ENCODE assay signal across 9 mouse cellular contexts in the genomic region with DNA sequence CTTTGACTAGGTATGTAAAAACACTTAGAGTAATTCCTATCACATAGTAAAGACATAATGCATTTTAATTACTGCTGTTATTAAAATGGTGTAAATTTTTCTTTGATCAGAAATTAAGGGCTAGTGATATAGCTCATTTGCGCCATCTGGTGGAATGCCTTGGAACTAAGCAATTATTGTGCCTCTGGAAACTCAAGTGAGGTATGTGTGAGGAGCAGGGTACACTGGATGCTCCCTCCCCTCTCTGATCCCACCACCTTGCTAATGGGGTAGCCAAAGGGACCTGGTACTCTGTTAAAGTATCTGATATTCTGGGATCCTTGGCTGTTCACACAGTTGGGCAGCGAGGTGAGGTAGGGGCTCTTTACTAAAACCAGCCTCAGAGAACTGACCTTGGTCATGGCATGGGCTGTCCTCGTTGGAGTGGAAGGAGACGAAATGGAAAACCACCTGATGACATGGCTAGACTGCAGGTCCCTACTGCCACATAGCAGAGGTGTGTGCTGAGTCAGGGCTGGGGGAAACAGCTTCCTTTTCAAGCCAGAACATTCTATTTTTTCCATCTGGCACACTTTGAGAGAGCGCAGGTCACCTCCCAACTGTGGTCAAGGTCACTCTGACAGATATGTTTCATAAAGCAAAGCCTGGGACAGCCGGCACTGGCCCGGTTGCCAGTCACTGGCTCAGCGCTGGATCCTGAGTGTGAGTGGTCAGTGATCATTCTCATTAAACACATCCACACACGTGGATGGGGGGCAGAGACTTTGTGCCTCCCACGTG. TPM values are rescaled to one million over a fixed set of nuclear protein-coding genes. Genes with fewer than 3 reads are reported as not detected.
DNase-seq lines count a peak whose midpoint lies in the region; ATAC-seq and TF ChIP-seq lines count a peak whose summit lies in the region.
"Had no signal": no experiment of that assay in that cellular context is flagged by ENCODE, and none has a peak within 500 bp of the region (broad histone marks: within the 10 kb centered on the region; RNA-seq: fewer than 3 reads in every experiment).

No protein-coding gene starts in this region.

- H3K9ac ChIP-seq in heart, postnatal 0 days (replicated peaks; ENCODE audit: low read depth, low read length), result no peak overlapping the region
- H3K9ac ChIP-seq in ES-Bruce4 (ENCODE audit: low read depth, poor library complexity, severe bottlenecking), result no peak overlapping the region

- TF ChIP-seq EP300 in heart, postnatal 0 days (IDR thresholded peaks at IDR 0.05; ENCODE audit: low read depth), result no peak
- no peak for TF ChIP-seq EP300 in ES-Bruce4 (IDR thresholded peaks at IDR 0.05; ENCODE audit: insufficient read depth, low read depth, low read length)

- peak; percentile 9 for DNase-seq in heart, postnatal 0 days (ENCODE audit: low spot score)
- DNase-seq in heart, adult 8-10 months (ENCODE audit: low spot score), result no peak
- peak; percentile 24 for DNase-seq in c-Kit-positive CD71-positive TER-119-negative erythroid progenitor cells, embryonic 14.5 days (ENCODE audit: low read depth)
- peak; percentile 12 for DNase-seq in forelimb bud, embryonic 11.5 days (ENCODE audit: low read depth, low spot score)
- peak; percentile 22 for DNase-seq in layer of hippocampus, adult 9-11 months
- peak; percentile 9 for DNase-seq in naive thymus-derived CD4-positive, alpha-beta T cell, adult 2 months (ENCODE audit: low read depth)
- DNase-seq in ovary, postnatal 36 days (ENCODE audit: low spot score), result no peak

- no peak overlapping the region for H3K4me2 ChIP-seq in heart, postnatal 0 days (ENCODE audit: low read depth, low read length)

- H3K36me3 ChIP-seq in heart, postnatal 0 days (replicated peaks; ENCODE audit: control insufficient read depth, insufficient read depth, low read length), result no peaks in the 10 kb centered on the region
- no peaks in the 10 kb centered on the region for H3K36me3 ChIP-seq in ES-Bruce4 (ENCODE audit: control insufficient read depth, insufficient read depth, low read length, poor library complexity, severe bottlenecking)

- H3K4me1 ChIP-seq in heart, postnatal 0 days (ENCODE audit: control insufficient read depth, insufficient read depth), result no peaks in the 10 kb centered on the region
- no peaks in the 10 kb centered on the region for H3K4me1 ChIP-seq in ES-Bruce4 (ENCODE audit: control insufficient read depth, insufficient read depth, low read length)

- 52% methylated on average over 10 of the region's 10 CpGs for WGBS in heart, postnatal 0 days

- 0 out of 2 replicates have a peak, but pooled peaks cover 4% of the 10 kb centered on the region for H3K27me3 ChIP-seq in heart, postnatal 0 days (ENCODE audit: control insufficient read depth, insufficient read depth, low read length)
- 0 out of 2 replicates have a peak, but pooled peaks cover 2% of the 10 kb centered on the region for H3K27me3 ChIP-seq in ES-Bruce4 (ENCODE audit: control insufficient read depth, insufficient read depth, low read length, poor library complexity, severe bottlenecking)

- peak; percentile 66 for TF ChIP-seq CTCF in heart, postnatal 0 days (IDR thresholded peaks at IDR 0.05; ENCODE audit: low read depth)
- TF ChIP-seq CTCF in ES-Bruce4 (IDR thresholded peaks at IDR 0.05; ENCODE audit: low read depth, low read length), result peak; percentile 12

- H3K27ac ChIP-seq in heart, postnatal 0 days (ENCODE audit: low read depth), result no peak overlapping the region
- no peak overlapping the region for H3K27ac ChIP-seq in ES-Bruce4 (ENCODE audit: insufficient read depth, low read length)

- H3K4me3 ChIP-seq in heart, postnatal 0 days (ENCODE audit: low read depth, low read length), result no peak overlapping the region
- no peak overlapping the region for H3K4me3 ChIP-seq in ES-Bruce4 (ENCODE audit: low read depth, low read length)

- no peak for ATAC-seq in heart, postnatal 0 days (ENCODE audit: insufficient read depth, low read depth)

- TF ChIP-seq POLR2A in ES-Bruce4 (IDR thresholded peaks at IDR 0.05; ENCODE audit: insufficient read depth, low read length), result no peak

- no peaks in the 10 kb centered on the region for H3K9me3 ChIP-seq in heart, postnatal 0 days (replicated peaks; ENCODE audit: control insufficient read depth, low read length)
- H3K9me3 ChIP-seq in ES-Bruce4 (replicated peaks; ENCODE audit: control insufficient read depth, insufficient read depth, low read length, poor library complexity, severe bottlenecking), result no peaks in the 10 kb centered on the region

RNA-seq across cellular contexts. Expression of gene Acsm5, which starts 3.6 kb away (rescaled TPM):
- not detected in 2 replicates for total RNA-seq in heart, postnatal 0 days (2014; rRNA removed; ENCODE audit: low replicate concordance)
- not detected in 2 replicates for polyA plus RNA-seq in heart, postnatal 0 days (2015; fragmentation: Nextera tagmentation; extraction: Ambion mirVana)
- total RNA-seq in heart, adult 8-10 months (2022), result 10 to 100 TPM; 17.1 to 31.6 (median 30.0) TPM
- not detected in 2 replicates for polyA plus RNA-seq in ES-Bruce4 (2011; ENCODE audit: insufficient read depth, insufficient read length, low read depth, missing spikeins)

RNA-seq across cellular contexts. Expression of gene Pdilt, which starts 7.6 kb away (rescaled TPM):
- not detected in 2 replicates for total RNA-seq in heart, postnatal 0 days (2014; rRNA removed; ENCODE audit: low replicate concordance)
- not detected in 2 replicates for polyA plus RNA-seq in heart, postnatal 0 days (2015; fragmentation: Nextera tagmentation; extraction: Ambion mirVana)
- total RNA-seq in heart, adult 8-10 months (2022), result under 1 TPM in 1 of 4 experiments, not detected in 3; 0.12 TPM
- not detected in 2 replicates for polyA plus RNA-seq in ES-Bruce4 (2011; ENCODE audit: insufficient read depth, insufficient read length, low read depth, missing spikeins)
- total RNA-seq: left cerebral cortex, postnatal 36 days had no signal

RNA-seq across cellular contexts. Expression of gene Umod, which starts 36.6 kb away (rescaled TPM):
- not detected in 2 replicates for total RNA-seq in heart, postnatal 0 days (2014; rRNA removed; ENCODE audit: low replicate concordance)
- not detected in 2 replicates for polyA plus RNA-seq in heart, postnatal 0 days (2015; fragmentation: Nextera tagmentation; extraction: Ambion mirVana)
- total RNA-seq in heart, adult 8-10 months (2022), result not detected
- not detected in 2 replicates for polyA plus RNA-seq in ES-Bruce4 (2011; ENCODE audit: insufficient read depth, insufficient read length, low read depth, missing spikeins)
- total RNA-seq: left cerebral cortex, postnatal 36 days had no signal

RNA-seq across cellular contexts. Expression of gene Acsm2, which starts 38.5 kb away (rescaled TPM):
- not detected in 2 replicates for total RNA-seq in heart, postnatal 0 days (2014; rRNA removed; ENCODE audit: low replicate concordance)
- polyA plus RNA-seq in heart, postnatal 0 days (2015; fragmentation: Nextera tagmentation; extraction: Ambion mirVana), result not detected in 2 replicates
- not detected for total RNA-seq in heart, adult 8-10 months (2022)
- polyA plus RNA-seq in ES-Bruce4 (2011; ENCODE audit: insufficient read depth, insufficient read length, low read depth, missing spikeins), result not detected in 2 replicates
- total RNA-seq: left cerebral cortex, postnatal 36 days had no signal

RNA-seq across cellular contexts. Expression of gene Gp2, which starts 56.6 kb away (rescaled TPM):
- not detected in 2 replicates for total RNA-seq in heart, postnatal 0 days (2014; rRNA removed; ENCODE audit: low replicate concordance)
- 0.65 TPM in 1 of 2 replicates, not detected in the other for polyA plus RNA-seq in heart, postnatal 0 days (2015; fragmentation: Nextera tagmentation; extraction: Ambion mirVana)
- not detected for total RNA-seq in heart, adult 8-10 months (2022)
- not detected in 2 replicates for polyA plus RNA-seq in ES-Bruce4 (2011; ENCODE audit: insufficient read depth, insufficient read length, low read depth, missing spikeins)
- total RNA-seq: left cerebral cortex, postnatal 36 days had no signal

Comparison
In these comparisons a context has a peak if more than half of its experiments do, and no peak if none do; other contexts are left out.
1. DNase-seq: peak in heart, postnatal 0 days (single experiment), c-Kit-positive CD71-positive TER-119-negative erythroid progenitor cells, embryonic 14.5 days (single experiment), forelimb bud, embryonic 11.5 days (single experiment), layer of hippocampus, adult 9-11 months (single experiment) and naive thymus-derived CD4-positive, alpha-beta T cell, adult 2 months (single experiment); none in heart, adult 8-10 months (single experiment) and ovary, postnatal 36 days (single experiment).
2. RNA of gene Acsm5, which starts 3.6 kb away (total RNA-seq): 17.1 to 31.6 TPM in heart, adult 8-10 months; not detected in heart, postnatal 0 days; every median in the first group is over 10 times any median in the second.